Mouse (Mus musculus): Measurements from ENCODE around the gene Papss1. TPM values are rescaled to one million over a fixed set of nuclear protein-coding genes. Genes with fewer than 3 reads are reported as not detected.

Gene Papss1
- polyA plus RNA-seq, 1 experiment: 78.0 TPM

DNA sequence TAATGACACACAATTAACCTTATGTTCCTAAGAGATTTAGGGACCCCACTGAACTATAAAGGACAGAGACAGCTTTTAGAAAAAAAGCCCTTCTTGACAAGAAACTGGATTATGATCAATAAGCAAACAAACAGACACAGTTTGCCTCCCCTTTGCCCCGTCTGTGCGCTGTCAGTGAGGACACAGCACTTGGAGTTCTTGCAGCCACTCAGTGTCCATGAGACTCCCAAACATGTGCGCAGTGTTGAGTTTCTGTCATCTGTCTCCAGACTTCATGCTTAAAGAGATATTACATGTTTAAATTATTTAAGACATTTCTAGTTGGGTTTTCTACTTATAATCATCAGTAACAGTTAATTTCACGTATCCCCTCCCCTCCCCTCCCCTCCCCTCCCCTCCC is 45.1 kb downstream of the Papss1 start:
- TF ChIP-seq POLR2A (IDR thresholded peaks at IDR 0.05; ENCODE audit: borderline replicate concordance, insufficient read depth, low read length) (no peak), CTCF (IDR thresholded peaks at IDR 0.05; ENCODE audit: borderline replicate concordance, insufficient read depth, low read depth, low read length) (no peak)
- 93% methylated on average over 4 of the region's 4 CpGs for WGBS
- no peak for DNase-seq
- Histone ChIP-seq H3K4me1 (ENCODE audit: control insufficient read depth, insufficient read depth, low read length) (no peaks in the 10 kb centered on the region), H3K4me3 (replicated peaks; ENCODE audit: insufficient read depth, low read depth, low read length) (no peak overlapping the region), H3K27me3 (ENCODE audit: control insufficient read depth, insufficient read depth, low read length) (no peaks in the 10 kb centered on the region), H3K27ac (ENCODE audit: insufficient read depth, low read length) (no peak overlapping the region)

DNA sequence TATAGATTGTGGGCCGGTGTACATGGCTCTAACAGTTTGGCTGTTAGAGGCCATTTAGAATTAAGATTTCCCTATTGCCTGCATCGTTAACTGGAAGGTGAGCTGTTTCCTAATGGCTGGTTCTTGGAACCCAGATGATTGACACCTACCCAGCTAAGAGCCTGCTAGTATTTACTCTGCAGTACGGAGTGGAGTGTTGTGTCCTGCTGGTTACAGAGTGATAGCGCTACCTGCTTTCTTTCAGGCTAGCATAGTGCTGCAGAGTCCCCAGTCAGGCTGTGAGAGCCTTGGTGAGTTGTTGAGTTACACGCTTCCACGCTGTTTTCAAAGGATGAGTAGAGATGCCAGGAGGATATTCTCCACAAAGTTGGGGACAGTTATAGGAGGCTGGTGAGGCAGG is 46.0 kb downstream of the Papss1 start:
- Histone ChIP-seq H3K4me3 (replicated peaks; ENCODE audit: insufficient read depth, low read depth, low read length) (no peak overlapping the region), H3K27me3 (ENCODE audit: control insufficient read depth, insufficient read depth, low read length) (no peaks in the 10 kb centered on the region), H3K27ac (ENCODE audit: insufficient read depth, low read length) (no peak overlapping the region), H3K4me1 (ENCODE audit: control insufficient read depth, insufficient read depth, low read length) (no peaks in the 10 kb centered on the region)
- no peak for TF ChIP-seq POLR2A (IDR thresholded peaks at IDR 0.05; ENCODE audit: borderline replicate concordance, insufficient read depth, low read length)
- TF ChIP-seq CTCF (IDR thresholded peaks at IDR 0.05; ENCODE audit: borderline replicate concordance, insufficient read depth, low read depth, low read length): no peak
- DNase-seq: no peak
- WGBS: 89% methylated on average over 6 of the region's 6 CpGs

DNA sequence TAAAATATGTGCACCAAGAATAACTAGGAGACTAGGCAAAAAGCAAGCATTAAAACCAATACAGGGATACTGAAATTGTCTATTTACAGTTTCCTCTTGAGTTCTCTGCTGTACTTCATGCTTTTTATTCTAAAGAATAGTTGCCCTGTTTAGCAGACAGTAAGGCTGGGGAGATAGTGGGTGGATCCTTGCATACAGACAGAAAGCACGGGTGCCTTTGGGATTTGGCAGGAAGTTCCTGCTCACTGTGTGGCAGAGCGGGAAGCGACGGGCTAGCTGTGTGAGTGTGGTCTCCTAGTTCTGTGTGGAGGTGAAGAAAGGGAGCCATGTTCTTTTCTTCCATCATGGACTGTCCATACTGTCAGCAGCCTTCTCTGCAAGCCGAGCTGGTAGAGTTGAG is 48.3 kb downstream of the Papss1 start:
- no peak overlapping the region for H3K27ac ChIP-seq (ENCODE audit: insufficient read depth, low read length)
- 67% methylated on average over 5 of the region's 5 CpGs for WGBS
- DNase-seq: no peak

DNA sequence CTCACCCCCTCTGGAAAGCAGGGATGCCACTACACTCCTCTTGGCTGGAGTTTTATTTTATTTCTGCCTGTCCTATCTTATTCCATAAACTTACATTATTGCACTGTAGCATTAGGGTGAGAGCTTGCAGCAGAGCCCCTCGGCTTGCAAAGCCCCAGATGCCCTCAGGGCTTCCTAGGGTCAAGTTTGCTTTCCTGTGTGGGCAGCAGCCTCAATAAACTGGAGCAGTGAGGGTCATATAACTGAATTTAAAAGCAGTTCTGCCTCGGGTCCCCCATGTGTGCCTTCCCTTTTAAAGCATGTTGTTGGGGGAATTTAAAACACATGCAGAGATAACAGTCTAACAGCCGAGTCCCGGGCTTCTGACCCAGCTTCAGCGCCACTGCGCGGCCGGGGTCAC is 49.5 kb downstream of the Papss1 start:
- Histone ChIP-seq H3K27me3 (ENCODE audit: control insufficient read depth, insufficient read depth, low read length) (no peaks in the 10 kb centered on the region), H3K27ac (ENCODE audit: insufficient read depth, low read length) (no peak overlapping the region), H3K4me1 (ENCODE audit: control insufficient read depth, insufficient read depth, low read length) (no peaks in the 10 kb centered on the region), H3K4me3 (replicated peaks; ENCODE audit: insufficient read depth, low read depth, low read length) (no peak overlapping the region)
- TF ChIP-seq POLR2A (IDR thresholded peaks at IDR 0.05; ENCODE audit: borderline replicate concordance, insufficient read depth, low read length) (no peak), CTCF (IDR thresholded peaks at IDR 0.05; ENCODE audit: borderline replicate concordance, insufficient read depth, low read depth, low read length) (no peak)
- DNase-seq: no peak
- 83% methylated on average over 8 of the region's 8 CpGs for WGBS

More for the DNA sequence above, 48.3 kb downstream of the Papss1 start:
- Histone ChIP-seq H3K4me1 (ENCODE audit: control insufficient read depth, insufficient read depth, low read length) (no peaks in the 10 kb centered on the region), H3K4me3 (replicated peaks; ENCODE audit: insufficient read depth, low read depth, low read length) (no peak overlapping the region), H3K27me3 (ENCODE audit: control insufficient read depth, insufficient read depth, low read length) (no peaks in the 10 kb centered on the region)
- no peak for TF ChIP-seq POLR2A (IDR thresholded peaks at IDR 0.05; ENCODE audit: borderline replicate concordance, insufficient read depth, low read length)
- TF ChIP-seq CTCF (IDR thresholded peaks at IDR 0.05; ENCODE audit: borderline replicate concordance, insufficient read depth, low read depth, low read length): no peak

DNA sequence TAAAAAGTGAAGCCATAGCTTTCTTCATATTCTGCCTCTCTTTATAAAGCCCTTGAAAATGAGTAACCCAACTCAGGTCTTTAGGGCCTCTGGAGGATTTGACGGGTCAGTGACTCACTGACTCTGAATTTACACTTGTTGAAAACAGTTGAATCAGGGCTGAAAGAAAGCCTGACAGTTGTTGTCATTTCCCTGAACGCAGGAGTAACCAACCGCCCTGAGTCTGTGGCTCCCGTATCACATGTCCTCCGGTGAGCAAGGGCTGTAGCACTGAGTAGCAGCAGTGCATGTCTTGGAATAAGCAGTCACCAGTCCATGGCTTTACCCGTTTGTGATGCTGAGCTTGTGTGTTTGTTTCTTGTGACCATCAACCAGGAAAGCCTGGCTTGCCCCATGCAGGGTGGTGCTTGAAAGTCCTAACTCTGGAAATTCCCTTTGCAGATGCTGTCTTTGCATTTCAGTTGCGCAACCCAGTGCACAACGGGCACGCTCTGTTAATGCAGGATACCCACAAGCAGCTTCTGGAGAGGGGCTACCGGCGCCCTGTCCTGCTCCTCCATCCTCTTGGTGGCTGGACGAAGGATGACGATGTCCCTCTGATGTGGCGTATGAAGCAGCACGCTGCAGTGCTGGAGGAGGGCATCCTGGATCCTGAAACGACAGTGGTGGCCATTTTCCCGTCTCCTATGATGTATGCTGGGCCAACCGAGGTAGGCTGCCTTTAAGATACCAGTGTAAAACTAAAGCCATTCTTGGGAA is 54.2 kb downstream of the Papss1 start:
- H3K27ac ChIP-seq (ENCODE audit: insufficient read depth, low read length): no peak overlapping the region
- TF ChIP-seq CTCF (IDR thresholded peaks at IDR 0.05; ENCODE audit: borderline replicate concordance, insufficient read depth, low read depth, low read length): no peak
- TF ChIP-seq POLR2A (IDR thresholded peaks at IDR 0.05; ENCODE audit: borderline replicate concordance, insufficient read depth, low read length): no peak
- H3K4me1 ChIP-seq (ENCODE audit: control insufficient read depth, insufficient read depth, low read length): no peaks in the 10 kb centered on the region
- no peak for DNase-seq
- no peak overlapping the region for H3K4me3 ChIP-seq (replicated peaks; ENCODE audit: insufficient read depth, low read depth, low read length)
- 95% methylated on average over 18 of the region's 18 CpGs for WGBS
- no peaks in the 10 kb centered on the region for H3K27me3 ChIP-seq (ENCODE audit: control insufficient read depth, insufficient read depth, low read length)

DNA sequence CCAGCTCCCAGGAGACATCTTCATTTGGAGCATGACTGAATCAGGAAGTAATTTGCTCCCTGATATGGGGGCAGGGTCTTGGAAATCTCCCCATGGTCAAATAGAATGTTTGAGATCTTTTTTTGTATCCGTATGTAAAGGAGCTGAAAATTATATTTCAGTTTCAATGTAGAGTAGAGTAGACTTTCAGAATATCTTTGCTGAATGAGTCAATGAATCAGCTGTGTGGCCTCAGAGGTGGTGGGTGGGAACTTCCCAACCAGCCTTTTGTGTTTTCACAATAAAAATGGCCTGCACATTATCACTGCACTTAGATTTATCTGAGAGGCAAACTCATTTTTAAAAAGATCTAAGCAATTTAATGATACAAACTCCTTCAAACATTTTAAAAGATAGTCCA is 58.6 kb downstream of the Papss1 start:
- WGBS: 98% methylated on average over 1 of the region's 1 CpGs
- Histone ChIP-seq H3K4me1 (ENCODE audit: control insufficient read depth, insufficient read depth, low read length) (no peaks in the 10 kb centered on the region), H3K4me3 (replicated peaks; ENCODE audit: insufficient read depth, low read depth, low read length) (no peak overlapping the region), H3K27me3 (ENCODE audit: control insufficient read depth, insufficient read depth, low read length) (no peaks in the 10 kb centered on the region), H3K27ac (ENCODE audit: insufficient read depth, low read length) (no peak overlapping the region)
- TF ChIP-seq CTCF (IDR thresholded peaks at IDR 0.05; ENCODE audit: borderline replicate concordance, insufficient read depth, low read depth, low read length) (no peak), POLR2A (IDR thresholded peaks at IDR 0.05; ENCODE audit: borderline replicate concordance, insufficient read depth, low read length) (no peak)
- no peak for DNase-seq

DNA sequence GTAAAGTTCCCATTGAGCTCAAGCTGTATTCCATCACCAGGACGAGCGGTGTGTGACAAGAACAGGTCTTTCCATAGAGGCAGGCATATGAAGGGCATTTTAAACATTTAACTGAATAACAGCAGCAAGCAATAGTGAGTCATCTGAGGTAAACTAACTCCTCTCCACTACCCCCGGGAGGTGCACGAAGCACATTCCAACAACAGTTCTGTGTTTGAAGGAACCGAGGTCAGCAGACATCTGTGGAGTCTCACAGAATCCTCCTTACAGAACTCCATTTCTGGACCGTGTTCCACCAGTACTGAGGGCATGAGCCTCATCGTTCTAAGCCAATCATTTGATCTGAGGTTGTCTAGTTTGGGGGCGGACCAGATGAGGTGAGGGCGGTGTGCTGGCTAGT is 59.5 kb downstream of the Papss1 start:
- H3K4me3 ChIP-seq (replicated peaks; ENCODE audit: insufficient read depth, low read depth, low read length): no peak overlapping the region
- no peak overlapping the region for H3K27ac ChIP-seq (ENCODE audit: insufficient read depth, low read length)
- H3K4me1 ChIP-seq (ENCODE audit: control insufficient read depth, insufficient read depth, low read length): no peaks in the 10 kb centered on the region
- no peaks in the 10 kb centered on the region for H3K27me3 ChIP-seq (ENCODE audit: control insufficient read depth, insufficient read depth, low read length)
- TF ChIP-seq CTCF (IDR thresholded peaks at IDR 0.05; ENCODE audit: borderline replicate concordance, insufficient read depth, low read depth, low read length): no peak
- no peak for TF ChIP-seq POLR2A (IDR thresholded peaks at IDR 0.05; ENCODE audit: borderline replicate concordance, insufficient read depth, low read length)
- 93% methylated on average over 9 of the region's 9 CpGs for WGBS
- DNase-seq: no peak

DNA sequence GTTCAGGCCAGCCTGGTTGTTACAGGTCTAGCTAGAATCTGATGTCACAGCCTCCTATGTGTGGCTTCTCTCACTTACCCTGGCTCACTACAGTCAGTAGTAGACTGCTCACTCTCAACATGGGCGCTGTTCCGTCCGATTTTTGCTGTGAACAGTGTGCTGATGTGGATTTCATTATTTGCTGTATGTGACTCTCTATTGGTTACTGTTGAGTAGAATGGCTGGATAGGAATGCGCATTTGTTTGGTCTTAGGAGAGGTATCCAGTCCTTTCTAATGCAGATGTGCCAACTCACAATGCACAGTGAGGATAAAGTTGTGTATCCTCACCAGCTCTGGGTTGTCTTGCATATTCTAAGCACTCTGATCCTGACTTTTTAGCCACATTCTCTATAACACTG is 62.9 kb downstream of the Papss1 start:
- TF ChIP-seq POLR2A (IDR thresholded peaks at IDR 0.05; ENCODE audit: borderline replicate concordance, insufficient read depth, low read length) (no peak), CTCF (IDR thresholded peaks at IDR 0.05; ENCODE audit: borderline replicate concordance, insufficient read depth, low read depth, low read length) (no peak)
- WGBS: 97% methylated on average over 4 of the region's 4 CpGs
- H3K27ac ChIP-seq (ENCODE audit: insufficient read depth, low read length): no peak overlapping the region
- no peak for DNase-seq
- no peak overlapping the region for H3K4me3 ChIP-seq (replicated peaks; ENCODE audit: insufficient read depth, low read depth, low read length)
- H3K4me1 ChIP-seq (ENCODE audit: control insufficient read depth, insufficient read depth, low read length): peaks cover 17% of the 10 kb centered on the region
- no peaks in the 10 kb centered on the region for H3K27me3 ChIP-seq (ENCODE audit: control insufficient read depth, insufficient read depth, low read length)

All from cerebellum, adult 2 months (tissue).